Mouse (Mus musculus) ES-E14 (cell line): Measurements from ENCODE around the gene Ddx19a. TPM values are rescaled to one million over a fixed set of nuclear protein-coding genes. Genes with fewer than 3 reads are reported as not detected.
"Not testable (repeated sequence)": the region's sequence is repeated elsewhere in the genome, so short reads cannot be mapped to it uniquely, and the experiment has no call there.

Experiments used
- DNase-seq: peaks from one replicate; pipeline ENCODE4 v3.0.0-alpha.2; 2013; ENCODE audit warnings: low read depth, low spot score
- H3K27ac ChIP-seq: 2 replicates; pipeline ENCODE4 v1.5.1; 2012; ENCODE audit warnings: low read depth, mild to moderate bottlenecking, low read length, moderate library complexity, mixed read lengths; ENCODE audit not compliant: poor library complexity, insufficient read depth, severe bottlenecking
- H3K36me3 ChIP-seq: 2 replicates; pipeline ENCODE4 v1.6.1; 2012; ENCODE audit warnings: mild to moderate bottlenecking, low read length, moderate library complexity, mixed read lengths; ENCODE audit not compliant: control insufficient read depth, poor library complexity, insufficient read depth, severe bottlenecking
- H3K4me1 ChIP-seq, 2 experiments: fragments of 150-350 bp in 1 of 2; sonication (generic) in 1 of 2; 2 replicates each; pipeline ENCODE4 v1.6.1; 2012; ENCODE audit warnings: low read length in 2 of 2, mild to moderate bottlenecking in 1 of 2, mixed read lengths in 1 of 2; ENCODE audit not compliant: control insufficient read depth in 2 of 2, insufficient read depth in 2 of 2, poor library complexity in 1 of 2
- H3K4me3 ChIP-seq, 2 experiments: fragments of 150-350 bp in 1 of 2; sonication (generic) in 1 of 2; 2 replicates each; pipeline ENCODE4 v1.5.1; 2012; ENCODE audit warnings: low read length in 2 of 2, low read depth in 1 of 2, mild to moderate bottlenecking in 1 of 2, mixed read lengths in 1 of 2; ENCODE audit not compliant: insufficient read depth in 1 of 2, poor library complexity in 1 of 2, severe bottlenecking in 1 of 2
- H3K9ac ChIP-seq: 2 replicates; pipeline ENCODE4 v1.6.1; 2012; ENCODE audit warnings: low read depth, mild to moderate bottlenecking, low read length, mixed read lengths; ENCODE audit not compliant: poor library complexity, insufficient read depth, severe bottlenecking
- H3K9me3 ChIP-seq: fragments of 150-350 bp; sonication (generic); 2 replicates; pipeline ENCODE4 v1.6.1; 2012; ENCODE audit warnings: low read depth, mild to moderate bottlenecking, low read length; ENCODE audit not compliant: control insufficient read depth, insufficient read depth
- CHD2 ChIP-seq: IDR thresholded peaks from 2 replicates; pipeline ENCODE4 v1.6.1; 2014; ENCODE audit warnings: mild to moderate bottlenecking, low read depth, low read length, inconsistent platforms
- HCFC1 ChIP-seq: IDR thresholded peaks from 2 replicates; pipeline ENCODE4 v1.6.1; 2012; ENCODE audit warnings: low read length, inconsistent platforms, borderline replicate concordance; ENCODE audit not compliant: insufficient read depth
- MAFK ChIP-seq: IDR thresholded peaks from 2 replicates; pipeline ENCODE4 v1.6.1; 2014; ENCODE audit warnings: mild to moderate bottlenecking, low read depth, low read length, inconsistent platforms; ENCODE audit not compliant: insufficient read depth
- ZC3H11A ChIP-seq: IDR thresholded peaks from 2 replicates; pipeline ENCODE4 v1.6.1; 2012; ENCODE audit warnings: low read depth, mild to moderate bottlenecking, inconsistent platforms, low read length, borderline replicate concordance
- ZNF384 ChIP-seq: IDR thresholded peaks from 2 replicates; pipeline ENCODE4 v1.6.1; 2012; ENCODE audit warnings: low read depth, low read length, inconsistent platforms
- in situ Hi-C, 2 experiments: fragments of 600-800 bp; cut with MboI; formaldehyde crosslinking; loops; one replicate each; pipeline ENCODE4 v1.15.1; 2025; ENCODE audit warnings: low sequenced_read_pairs in 2 of 2, inconsistent platforms in 1 of 2; ENCODE audit not compliant: unreplicated experiment in 2 of 2
- total RNA-seq: library from RNA; depleted of rRNA; stranded (reverse); fragments of 300-350 nt; gene quantifications from 2 replicates; pipeline ENCODE4 v1.2.3, GENCODE M21; 2012

Gene Ddx19a
- total RNA-seq, 1 experiment = 35.5 TPM

- Histone ChIP-seq H3K4me1 (peaks cover 0 to 3% of the 10 kb centered on the region in 2 experiments; a peak in 1 of 4 replicates), H3K27ac (no peak overlapping the region), H3K36me3 (0 out of 2 replicates have a peak, but pooled peaks cover 1% of the 10 kb centered on the region), H3K9ac (no peak overlapping the region), H3K4me3 (no peak overlapping the region), H3K9me3 (no peaks in the 10 kb centered on the region)
- no peak for DNase-seq
- in situ Hi-C loops = no loop called here
- TF ChIP-seq CHD2 (no peak), ZNF384 (no peak), HCFC1 (no peak), MAFK (no peak), ZC3H11A (no peak)
Observed at GRCm38 (mm10) chr8:110963051-110963450, 34.5 kb downstream of the Ddx19a start.

GRCm38 (mm10) chr8:110959906-110960305 is 37.7 kb downstream of the Ddx19a start:
- peaks cover 0 to 8% of the 10 kb centered on the region in 2 experiments; a peak in 2 of 4 replicates for H3K4me1 ChIP-seq
- no peaks in the 10 kb centered on the region for H3K9me3 ChIP-seq
- no peak for DNase-seq
- no peak overlapping the region for H3K27ac ChIP-seq
- in situ Hi-C loops = no loop called here
- TF ChIP-seq CHD2 (no peak), MAFK (no peak), HCFC1 (no peak), ZC3H11A (no peak), ZNF384 (no peak)
- peaks cover 5% of the 10 kb centered on the region; the same call in 1 of the 2 replicates for H3K36me3 ChIP-seq
- no peak overlapping the region for H3K4me3 ChIP-seq
- H3K9ac ChIP-seq = no peak overlapping the region

GRCm38 (mm10) chr8:110959071-110959780 is 38.4 kb downstream of the Ddx19a start:
- Histone ChIP-seq H3K9ac (no peak overlapping the region), H3K4me3 (no peak overlapping the region), H3K36me3 (peaks cover 5% of the 10 kb centered on the region; the same call in 1 of the 2 replicates), H3K27ac (no peak overlapping the region), H3K9me3 (no peaks in the 10 kb centered on the region), H3K4me1 (peaks cover 0 to 8% of the 10 kb centered on the region in 2 experiments; a peak in 2 of 4 replicates)
- TF ChIP-seq HCFC1 = no peak
- TF ChIP-seq MAFK = no peak
- TF ChIP-seq CHD2 = no peak
- TF ChIP-seq ZNF384 = no peak
- no peak for TF ChIP-seq ZC3H11A
- DNase-seq = no peak
- in situ Hi-C loops = no loop called here

- H3K4me3 ChIP-seq, H3K36me3 ChIP-seq, H3K9me3 ChIP-seq, H3K4me1 ChIP-seq, H3K27ac ChIP-seq, H3K9ac ChIP-seq, DNase-seq, in situ Hi-C loops: not testable (repeated sequence)
Observed at GRCm38 (mm10) chr8:110958553-110958952, 39.0 kb downstream of the Ddx19a start.
